Mouse (Mus musculus): Measurements from ENCODE around the gene Bpifb6. TPM values are rescaled to one million over a fixed set of nuclear protein-coding genes. Genes with fewer than 3 reads are reported as not detected.
A peak's percentile ranks its signal among the peaks of the same experiment; 100 is the strongest.

Bpifb6 gene
- polyA plus RNA-seq, 1 experiment from 2014 or later, result not detected

DNA sequence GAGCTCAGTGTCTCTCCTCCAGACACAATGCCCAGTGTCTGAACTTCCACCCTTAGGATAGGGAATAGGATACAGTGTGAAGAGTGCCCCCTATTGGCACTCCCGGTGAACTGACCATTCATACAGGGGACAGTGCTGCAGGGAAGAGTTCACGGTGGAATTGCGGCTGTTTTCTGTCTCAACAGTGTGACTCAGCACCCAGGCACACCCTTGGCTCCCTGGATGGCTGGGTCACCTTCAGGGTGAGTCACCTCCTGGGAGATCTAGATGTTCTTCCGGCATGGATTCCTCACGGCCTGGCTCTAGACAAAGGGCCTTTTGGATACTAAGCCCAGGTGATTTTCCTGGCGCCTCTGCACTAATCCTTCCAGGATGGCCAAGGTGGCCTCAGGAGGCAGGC is 35.2 kb downstream of the Bpifb6 start:
- WGBS, result 88% methylated on average over 6 of the region's 6 CpGs
- Histone ChIP-seq H3K27ac (ENCODE audit: low read depth, low read length) (no peak overlapping the region), H3K4me1 (ENCODE audit: control insufficient read depth, insufficient read depth, low read length) (no peaks in the 10 kb centered on the region), H3K4me3 (ENCODE audit: low read depth, low read length) (no peak overlapping the region), H3K9me3 (replicated peaks; ENCODE audit: control insufficient read depth, low read length) (no peaks in the 10 kb centered on the region), H3K4me2 (ENCODE audit: low read length) (no peak overlapping the region), H3K27me3 (replicated peaks; ENCODE audit: control insufficient read depth, insufficient read depth, low read length) (no peaks in the 10 kb centered on the region), H3K36me3 (ENCODE audit: control insufficient read depth, insufficient read depth, low read length) (no peaks in the 10 kb centered on the region), H3K9ac (ENCODE audit: low read length) (no peak overlapping the region)
- ATAC-seq (no peak), DNase-seq (ENCODE audit: low spot score) (no peak)

DNA sequence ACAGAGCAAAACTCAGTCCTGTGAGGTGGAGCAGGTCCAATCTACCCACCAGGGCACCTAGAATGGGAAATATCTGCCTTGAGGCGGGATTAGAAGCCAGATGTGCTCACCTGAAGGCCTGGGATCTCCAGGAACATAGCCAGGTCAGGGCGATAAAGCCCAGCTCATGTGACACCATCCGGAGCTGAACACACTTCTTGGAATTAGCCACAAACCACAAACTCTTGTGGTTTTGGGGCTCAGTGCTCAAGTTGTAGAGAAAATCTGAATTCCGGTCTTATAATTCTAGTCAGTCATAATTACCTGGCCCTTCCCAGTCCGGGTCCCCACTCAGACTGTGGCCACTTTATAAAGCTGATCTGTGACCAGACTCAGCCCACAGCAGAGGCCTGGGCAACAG is 37.7 kb downstream of the Bpifb6 start, which contains the start of gene Bpifb4:
Bpifb4 (plus strand) TSS at position 370 of the 400 bp plus-strand sequence.
- Histone ChIP-seq H3K36me3 (ENCODE audit: control insufficient read depth, insufficient read depth, low read length) (no peaks in the 10 kb centered on the region), H3K27me3 (replicated peaks; ENCODE audit: control insufficient read depth, insufficient read depth, low read length) (no peaks in the 10 kb centered on the region), H3K4me3 (ENCODE audit: low read depth, low read length) (no peak within 1 kb of the TSS), H3K9ac (ENCODE audit: low read length) (no peak within 1 kb of the TSS), H3K9me3 (replicated peaks; ENCODE audit: control insufficient read depth, low read length) (no peaks in the 10 kb centered on the region), H3K27ac (ENCODE audit: low read depth, low read length) (no peak within 1 kb of the TSS), H3K4me2 (ENCODE audit: low read length) (no peak within 1 kb of the TSS), H3K4me1 (ENCODE audit: control insufficient read depth, insufficient read depth, low read length) (no peaks in the 10 kb centered on the region)
- 91% methylated on average over 5 of the region's 5 CpGs for WGBS
- ATAC-seq, result no peak
- no peak for DNase-seq (ENCODE audit: low spot score)

DNA sequence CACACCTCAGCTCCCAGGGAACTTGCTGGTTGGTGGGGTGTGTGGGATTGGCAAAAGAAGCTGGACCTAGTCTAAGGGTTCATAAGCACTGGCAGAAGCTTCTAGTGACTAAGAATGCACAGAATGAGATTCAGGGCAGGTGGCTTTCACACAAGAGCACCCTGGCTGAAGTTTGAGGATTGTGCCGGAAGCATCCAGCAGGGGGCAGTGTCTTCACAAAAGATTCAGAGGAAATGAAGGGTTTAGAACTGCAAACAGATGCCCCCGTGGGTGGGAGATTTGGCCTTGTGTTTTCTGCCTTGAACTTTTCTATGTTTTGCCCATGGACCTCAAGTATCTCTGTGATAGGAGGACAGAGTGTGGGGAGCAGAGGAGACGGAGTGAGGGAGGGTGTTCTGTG is 43.3 kb downstream of the Bpifb6 start:
- no peaks in the 10 kb centered on the region for H3K4me1 ChIP-seq (ENCODE audit: control insufficient read depth, insufficient read depth, low read length)
- no peak overlapping the region for H3K4me2 ChIP-seq (ENCODE audit: low read length)
- no peak overlapping the region for H3K27ac ChIP-seq (ENCODE audit: low read depth, low read length)
- H3K36me3 ChIP-seq (ENCODE audit: control insufficient read depth, insufficient read depth, low read length), result no peaks in the 10 kb centered on the region
- H3K9me3 ChIP-seq (replicated peaks; ENCODE audit: control insufficient read depth, low read length), result no peaks in the 10 kb centered on the region
- ATAC-seq, result no peak
- no peak overlapping the region for H3K4me3 ChIP-seq (ENCODE audit: low read depth, low read length)
- DNase-seq (ENCODE audit: low spot score), result peak; percentile 52
- WGBS, result 47% methylated on average over 3 of the region's 3 CpGs
- H3K27me3 ChIP-seq (replicated peaks; ENCODE audit: control insufficient read depth, insufficient read depth, low read length), result no peaks in the 10 kb centered on the region
- H3K9ac ChIP-seq (ENCODE audit: low read length), result no peak overlapping the region

DNA sequence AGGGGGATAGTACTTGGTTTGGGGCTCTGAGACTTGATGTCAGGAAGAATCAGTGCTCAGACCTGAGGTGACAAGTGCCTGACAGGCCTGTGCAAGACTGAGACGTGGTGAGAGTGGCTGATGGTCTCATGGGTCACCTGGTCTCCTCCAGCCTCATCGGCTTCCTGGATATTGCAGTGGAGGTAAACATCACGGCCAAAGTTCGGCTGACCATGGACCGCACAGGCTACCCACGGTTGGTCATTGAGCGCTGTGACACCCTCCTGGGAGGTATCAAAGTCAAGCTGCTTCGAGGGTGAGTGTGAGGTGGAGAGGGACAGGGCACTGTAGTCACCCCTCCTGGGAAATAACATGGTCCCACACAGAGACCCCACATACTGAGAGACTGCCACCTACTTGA is 44.4 kb downstream of the Bpifb6 start:
- no peak overlapping the region for H3K27ac ChIP-seq (ENCODE audit: low read depth, low read length)
- DNase-seq (ENCODE audit: low spot score), result no peak
- H3K4me3 ChIP-seq (ENCODE audit: low read depth, low read length), result no peak overlapping the region
- H3K27me3 ChIP-seq (replicated peaks; ENCODE audit: control insufficient read depth, insufficient read depth, low read length), result no peaks in the 10 kb centered on the region
- H3K9me3 ChIP-seq (replicated peaks; ENCODE audit: control insufficient read depth, low read length), result no peaks in the 10 kb centered on the region
- no peaks in the 10 kb centered on the region for H3K36me3 ChIP-seq (ENCODE audit: control insufficient read depth, insufficient read depth, low read length)
- no peak for ATAC-seq
- WGBS, result 89% methylated on average over 8 of the region's 8 CpGs
- no peak overlapping the region for H3K9ac ChIP-seq (ENCODE audit: low read length)
- no peak overlapping the region for H3K4me2 ChIP-seq (ENCODE audit: low read length)
- no peaks in the 10 kb centered on the region for H3K4me1 ChIP-seq (ENCODE audit: control insufficient read depth, insufficient read depth, low read length)

DNA sequence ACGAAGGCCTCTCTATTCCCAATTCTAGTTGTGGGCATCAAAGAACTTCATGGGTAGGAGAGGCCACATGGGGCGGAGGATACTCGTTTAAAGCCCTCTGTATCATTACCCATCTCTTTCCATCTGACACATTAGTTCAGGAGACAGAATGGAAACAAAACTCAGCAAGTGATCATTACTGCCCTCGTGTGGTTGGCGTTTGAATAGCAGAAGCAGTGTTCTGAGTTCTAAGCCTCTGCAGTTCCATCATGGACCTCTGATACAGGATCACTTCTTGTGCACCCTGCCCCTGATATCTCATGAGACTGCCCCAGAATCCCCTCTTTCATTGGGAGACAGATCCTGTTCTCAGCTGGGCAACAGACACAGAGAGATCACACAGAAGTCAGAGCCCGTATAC is 52.7 kb downstream of the Bpifb6 start:
- no peaks in the 10 kb centered on the region for H3K27me3 ChIP-seq (replicated peaks; ENCODE audit: control insufficient read depth, insufficient read depth, low read length)
- no peak overlapping the region for H3K27ac ChIP-seq (ENCODE audit: low read depth, low read length)
- H3K4me3 ChIP-seq (ENCODE audit: low read depth, low read length), result no peak overlapping the region
- DNase-seq (ENCODE audit: low spot score) (peak; percentile 79), ATAC-seq (no peak)
- no peak overlapping the region for H3K4me2 ChIP-seq (ENCODE audit: low read length)
- no peaks in the 10 kb centered on the region for H3K9me3 ChIP-seq (replicated peaks; ENCODE audit: control insufficient read depth, low read length)
- no peak overlapping the region for H3K9ac ChIP-seq (ENCODE audit: low read length)
- H3K36me3 ChIP-seq (ENCODE audit: control insufficient read depth, insufficient read depth, low read length), result no peaks in the 10 kb centered on the region
- H3K4me1 ChIP-seq (ENCODE audit: control insufficient read depth, insufficient read depth, low read length), result no peaks in the 10 kb centered on the region
- 32% methylated on average over 6 of the region's 6 CpGs for WGBS

DNA sequence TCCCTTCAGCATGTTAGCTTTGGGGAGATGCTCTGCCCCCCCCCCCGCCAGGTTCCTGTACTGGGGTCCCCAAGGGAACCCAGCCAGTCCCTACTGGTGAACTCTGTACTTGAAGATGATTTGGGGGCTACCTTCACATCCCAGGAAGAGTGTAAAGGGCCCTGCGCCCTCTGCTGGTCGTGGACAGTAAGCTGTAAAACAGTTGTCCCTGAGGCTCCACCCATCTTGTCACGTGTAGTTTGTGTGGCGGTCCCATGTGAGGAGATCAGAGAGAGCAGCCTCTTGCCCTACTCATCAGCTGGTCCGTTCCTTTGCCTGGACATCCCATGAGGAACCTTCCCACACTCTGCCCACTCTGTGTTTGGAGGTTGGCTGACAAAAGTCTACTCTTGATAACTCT is 53.6 kb downstream of the Bpifb6 start:
- Histone ChIP-seq H3K9me3 (replicated peaks; ENCODE audit: control insufficient read depth, low read length) (no peaks in the 10 kb centered on the region), H3K27ac (ENCODE audit: low read depth, low read length) (no peak overlapping the region), H3K9ac (ENCODE audit: low read length) (no peak overlapping the region), H3K4me1 (ENCODE audit: control insufficient read depth, insufficient read depth, low read length) (no peaks in the 10 kb centered on the region), H3K4me2 (ENCODE audit: low read length) (peak overlapping the region; percentile 26; the same call in 1 of the 2 replicates), H3K36me3 (ENCODE audit: control insufficient read depth, insufficient read depth, low read length) (no peaks in the 10 kb centered on the region), H3K4me3 (ENCODE audit: low read depth, low read length) (no peak overlapping the region), H3K27me3 (replicated peaks; ENCODE audit: control insufficient read depth, insufficient read depth, low read length) (no peaks in the 10 kb centered on the region)
- peak; percentile 70 for DNase-seq (ENCODE audit: low spot score)
- WGBS, result 7% methylated on average over 6 of the region's 6 CpGs
- no peak; the same call in 1 of the 2 replicates for ATAC-seq

Other genes starting within 250 kb of the Bpifb6 start
- 0.08 and 0.16 TPM in 2 replicates for gene Dnmt3c, start 203.7 kb upstream of the Bpifb6 start, polyA plus RNA-seq (2014; fragmentation: Nextera tagmentation; extraction: Ambion mirVana)
- 384 and 427 TPM in 2 replicates for gene Mapre1, start 159.1 kb upstream of the Bpifb6 start, polyA plus RNA-seq (2014; fragmentation: Nextera tagmentation; extraction: Ambion mirVana)
- gene Efcab8, start 120.5 kb upstream of the Bpifb6 start, polyA plus RNA-seq (2014; fragmentation: Nextera tagmentation; extraction: Ambion mirVana), result not detected in 2 replicates
- not detected in 2 replicates for gene Sun5, start 29.3 kb upstream of the Bpifb6 start, polyA plus RNA-seq (2014; fragmentation: Nextera tagmentation; extraction: Ambion mirVana)
- not detected in 2 replicates for gene Bpifb2, start 25.3 kb upstream of the Bpifb6 start, polyA plus RNA-seq (2014; fragmentation: Nextera tagmentation; extraction: Ambion mirVana)
- not detected in 2 replicates for gene Bpifb3, start 17.8 kb downstream of the Bpifb6 start, polyA plus RNA-seq (2014; fragmentation: Nextera tagmentation; extraction: Ambion mirVana)
- not detected in 2 replicates for gene Bpifb4, start 37.8 kb downstream of the Bpifb6 start, polyA plus RNA-seq (2014; fragmentation: Nextera tagmentation; extraction: Ambion mirVana)
- not detected in 2 replicates for gene Bpifa6, start 74.6 kb downstream of the Bpifb6 start, polyA plus RNA-seq (2014; fragmentation: Nextera tagmentation; extraction: Ambion mirVana)
- not detected in 2 replicates for gene Bpifa2, start 107.9 kb downstream of the Bpifb6 start, polyA plus RNA-seq (2014; fragmentation: Nextera tagmentation; extraction: Ambion mirVana)
- not detected in 2 replicates for gene Bpifa3, start 229.9 kb downstream of the Bpifb6 start, polyA plus RNA-seq (2014; fragmentation: Nextera tagmentation; extraction: Ambion mirVana)
- not detected in 2 replicates for gene Bpifa1, start 242.5 kb downstream of the Bpifb6 start, polyA plus RNA-seq (2014; fragmentation: Nextera tagmentation; extraction: Ambion mirVana)